Mouse (Mus musculus) right cerebral cortex, adult 2 months (tissue): ENCODE data around the gene Lactb.

Experiments used
- DNase-seq, 2 experiments: peaks; one replicate each; pipeline ENCODE4 v3.0.0; 2021 to 2022; ENCODE audit warnings: low spot score in 2 of 2

Gene Lactb

GRCm38 (mm10) chr9:66975239-66975645, at the start of gene Lactb:
TSS of gene Lactb (minus strand) at chr9:66975484.
- DNase-seq: peak; percentile 94

- DNase-seq: no peak
Measured at GRCm38 (mm10) chr9:67023371-67023770, 48.1 kb upstream of the Lactb start.

- DNase-seq: no peak
Measured at GRCm38 (mm10) chr9:67020063-67020462, 44.8 kb upstream of the Lactb start.

DNA sequence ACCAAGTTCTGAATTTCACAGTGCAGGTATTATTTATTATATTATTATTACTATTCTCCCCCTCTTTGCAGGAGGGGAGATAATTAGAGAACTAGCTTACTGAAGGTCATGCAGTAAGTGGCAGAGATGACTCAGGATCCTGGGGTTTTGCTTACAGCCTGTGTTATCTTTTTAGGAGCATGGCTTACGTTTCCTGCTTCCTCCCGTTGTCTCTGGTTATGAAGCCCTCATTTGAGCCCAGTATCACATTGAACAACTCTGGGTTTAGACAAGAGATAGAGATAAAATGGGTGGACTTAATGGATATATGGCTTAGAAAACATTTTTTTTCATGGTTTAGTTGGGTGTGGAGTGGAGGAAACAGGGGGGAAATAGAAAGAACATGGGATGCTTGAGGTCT, 38.2 kb upstream of the Lactb start:
- DNase-seq: no peak

DNA sequence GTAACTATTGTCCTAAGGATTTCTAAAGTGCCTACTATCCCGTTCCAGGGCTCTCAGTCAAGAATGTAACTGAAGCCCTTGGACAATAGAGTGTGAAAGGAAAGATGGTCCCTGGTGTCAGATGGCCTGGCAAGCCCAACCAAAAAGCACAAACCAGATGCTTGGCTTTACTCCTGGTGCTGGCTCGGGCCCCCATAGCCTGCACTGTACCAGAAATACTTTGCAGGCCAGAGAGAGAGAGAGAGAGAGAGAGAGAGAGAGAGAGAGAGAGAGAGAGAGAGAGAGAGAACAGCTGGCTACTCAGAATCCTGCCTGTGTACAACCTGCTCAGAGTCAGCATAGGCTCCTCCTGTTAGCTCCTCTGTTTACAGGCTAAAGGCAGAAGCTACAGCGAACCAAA, 37.2 kb upstream of the Lactb start:
- DNase-seq: no peak

DNA sequence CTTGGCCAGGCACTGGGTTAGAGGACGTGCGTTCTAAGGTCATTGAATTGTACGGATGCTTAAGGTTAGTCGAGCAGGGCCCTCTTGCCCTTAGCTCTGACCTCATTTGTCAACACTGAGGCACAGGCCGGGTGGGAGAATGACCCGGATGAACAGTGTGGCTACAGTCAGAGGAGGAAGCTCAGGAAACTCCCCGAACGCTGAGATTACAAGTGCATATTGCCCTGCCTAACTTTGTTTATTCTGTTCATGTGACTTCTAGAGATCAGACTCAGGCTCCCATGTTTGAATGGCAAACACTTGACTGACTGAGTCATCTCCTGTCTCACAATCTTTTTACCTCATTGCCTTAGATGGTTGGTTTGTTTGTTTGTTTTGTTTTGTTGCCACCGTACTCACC, 36.2 kb upstream of the Lactb start:
- DNase-seq: no peak

DNA sequence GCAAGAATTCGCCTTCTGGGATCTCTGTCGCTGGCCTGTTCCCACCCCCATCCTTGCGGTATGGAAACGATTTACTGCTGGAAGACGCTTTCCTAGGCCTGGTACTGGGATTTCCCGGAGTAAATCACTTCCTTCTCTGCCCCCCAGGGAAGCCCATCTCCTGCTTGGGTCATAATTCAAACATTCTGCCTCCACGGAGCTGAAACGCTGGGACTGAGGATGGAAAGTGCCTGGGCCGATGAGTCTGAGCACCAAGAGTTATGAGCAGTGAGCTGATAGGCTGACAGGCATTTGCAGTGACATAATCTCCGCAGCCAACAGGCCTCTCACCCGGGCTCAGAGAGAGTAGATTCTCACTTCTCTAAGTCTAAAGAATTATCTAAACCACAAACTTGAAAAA, 33.5 kb upstream of the Lactb start:
- DNase-seq: no peak

GRCm38 (mm10) chr9:67006376-67006775, 31.1 kb upstream of the Lactb start:
- DNase-seq: no peak

DNA sequence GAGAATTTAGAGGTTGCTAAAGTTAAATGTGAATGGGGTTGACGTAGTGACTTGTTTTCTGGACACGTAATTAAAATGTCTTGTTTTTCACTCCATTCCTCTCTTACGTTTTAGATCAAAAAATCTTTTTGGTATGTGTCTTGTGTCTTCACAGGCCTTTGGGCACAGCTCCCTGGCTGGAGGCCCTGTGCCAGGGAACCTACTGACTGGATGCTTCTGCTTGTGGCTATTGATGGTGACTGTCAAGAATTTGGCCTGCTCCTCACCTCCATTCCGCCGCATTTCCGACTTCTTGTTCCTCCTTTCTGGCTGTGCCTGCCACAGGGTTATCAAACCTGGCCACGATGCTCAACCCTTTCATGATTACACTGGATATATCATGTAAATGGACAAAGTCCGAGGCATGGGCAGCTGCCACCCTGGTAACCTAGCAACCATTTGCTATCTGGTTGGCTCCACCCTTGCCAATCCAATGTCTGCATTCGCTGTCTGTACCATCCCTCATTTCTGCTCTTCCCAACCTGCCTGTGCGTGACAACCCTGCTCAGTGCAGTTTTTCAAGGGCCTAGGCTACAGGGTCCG, 30.0 kb upstream of the Lactb start:
- no peak for DNase-seq

DNA sequence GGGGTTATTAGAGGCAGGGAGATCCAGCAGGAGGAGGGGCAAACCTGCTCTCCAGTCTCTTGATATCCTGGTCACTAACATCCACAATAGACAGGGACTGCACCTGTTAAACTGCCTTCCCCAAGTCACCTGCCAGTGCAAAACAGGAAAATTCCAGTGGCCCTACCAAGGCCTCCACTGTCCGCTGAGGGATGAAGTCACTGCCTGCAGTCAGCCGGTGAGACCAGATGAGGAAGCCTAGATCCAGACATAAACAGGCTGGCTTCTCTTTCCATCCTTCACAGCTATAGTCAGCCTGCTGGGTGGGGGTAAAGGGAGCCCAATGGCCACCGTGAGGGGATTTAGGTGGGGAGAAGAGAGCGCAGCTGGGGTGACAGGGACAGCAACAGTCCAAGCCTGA, 28.4 kb upstream of the Lactb start:
- DNase-seq: no peak

DNA sequence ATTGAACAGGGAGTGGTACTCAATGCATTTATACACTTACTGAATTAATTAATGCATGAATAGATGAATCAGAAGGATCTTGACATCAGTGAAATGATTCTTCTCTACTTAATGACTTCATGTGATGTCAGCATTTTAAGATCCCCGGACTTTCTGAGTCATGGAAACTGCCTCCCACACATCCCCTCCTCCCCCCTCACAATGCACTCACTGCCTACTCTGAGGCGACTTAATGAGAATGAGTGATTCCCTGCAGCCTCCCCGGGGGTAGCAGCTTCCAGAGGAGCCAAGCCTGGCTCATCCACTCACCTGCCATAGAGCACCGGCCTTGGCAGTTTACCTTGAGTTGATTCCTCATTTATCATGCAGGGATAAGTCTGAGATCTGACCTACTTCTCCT, 27.9 kb upstream of the Lactb start:
- peak in 1 of 2 experiments; percentile 60 for DNase-seq

DNA sequence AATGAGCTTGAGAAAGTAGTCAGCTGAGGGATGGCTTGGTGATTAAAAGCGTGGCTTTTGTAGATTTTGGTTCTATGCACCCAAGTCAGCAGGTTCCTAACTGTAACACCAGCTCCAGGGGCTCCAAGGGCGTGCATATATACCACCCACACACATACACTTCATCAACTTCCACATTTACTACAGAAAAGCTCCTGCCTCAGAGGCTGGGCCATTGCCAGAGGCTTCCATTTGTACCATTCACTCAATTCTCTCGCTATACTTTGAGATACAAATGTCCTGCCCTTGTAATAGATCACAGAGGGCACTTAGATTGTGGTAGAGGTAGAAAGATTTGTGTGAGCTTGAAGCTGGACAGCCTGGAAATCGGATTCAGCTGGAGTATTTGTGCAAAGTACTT, 26.2 kb upstream of the Lactb start:
- DNase-seq: no peak

GRCm38 (mm10) chr9:67001050-67001449, 25.8 kb upstream of the Lactb start:
- peak; percentile 74 to 75 for DNase-seq

DNA sequence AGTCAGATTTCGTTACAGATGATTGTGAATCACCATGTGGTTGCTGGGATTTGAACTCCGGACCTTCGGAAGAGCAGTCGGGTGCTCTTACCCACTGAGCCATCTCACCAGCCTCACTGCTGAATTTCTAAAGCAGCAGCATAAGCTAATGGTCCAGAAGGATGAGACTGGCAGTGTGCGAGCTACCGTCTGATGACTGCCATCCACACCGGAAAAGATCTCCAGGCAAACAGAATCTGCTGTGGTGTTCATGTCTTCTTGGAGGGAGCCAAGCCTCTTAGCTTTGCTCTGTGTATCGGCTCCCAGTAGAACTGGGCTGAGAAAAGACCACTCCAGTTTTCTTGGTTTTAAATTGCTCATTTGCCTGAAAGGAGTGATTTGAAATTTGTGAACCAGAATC, 24.4 kb upstream of the Lactb start:
- DNase-seq: no peak

GRCm38 (mm10) chr9:66991750-66992410, 16.6 kb upstream of the Lactb start:
- DNase-seq: no peak

DNA sequence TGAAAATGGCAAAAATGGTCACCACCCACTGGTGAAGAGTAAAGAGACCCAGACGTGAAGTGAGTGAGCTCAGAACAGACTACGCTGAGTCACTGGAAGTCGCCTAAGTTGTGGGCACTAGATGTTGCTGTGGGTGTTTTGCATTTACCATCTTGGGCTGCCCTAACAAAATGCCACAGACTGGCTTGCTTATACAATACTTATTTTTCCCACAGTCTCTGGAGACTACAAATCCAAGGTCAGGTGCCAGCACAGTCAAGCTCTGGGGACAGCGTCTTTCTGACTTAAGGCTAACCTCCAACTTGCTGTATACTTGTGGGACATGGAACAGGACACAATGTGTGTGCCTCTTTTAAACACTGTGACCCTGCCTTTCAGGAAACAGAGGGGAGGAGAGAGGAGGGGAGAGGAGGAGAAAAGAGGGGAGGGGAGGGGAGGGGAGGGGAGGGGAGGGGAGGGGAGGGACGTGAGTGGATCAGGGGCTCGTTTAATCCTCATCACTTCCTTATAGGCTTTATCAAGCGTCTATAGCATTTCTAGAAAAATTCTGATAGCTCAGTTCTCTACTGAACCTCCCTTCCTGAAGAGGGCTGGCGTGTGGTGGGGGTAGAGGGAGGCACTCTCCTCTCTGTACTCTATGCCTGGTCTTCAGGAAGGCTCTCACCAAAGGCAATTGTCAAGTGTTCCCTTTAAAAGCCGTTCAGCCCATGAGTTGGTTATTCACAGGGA, 15.9 kb upstream of the Lactb start:
- peak; percentile 44 to 56 for DNase-seq

DNA sequence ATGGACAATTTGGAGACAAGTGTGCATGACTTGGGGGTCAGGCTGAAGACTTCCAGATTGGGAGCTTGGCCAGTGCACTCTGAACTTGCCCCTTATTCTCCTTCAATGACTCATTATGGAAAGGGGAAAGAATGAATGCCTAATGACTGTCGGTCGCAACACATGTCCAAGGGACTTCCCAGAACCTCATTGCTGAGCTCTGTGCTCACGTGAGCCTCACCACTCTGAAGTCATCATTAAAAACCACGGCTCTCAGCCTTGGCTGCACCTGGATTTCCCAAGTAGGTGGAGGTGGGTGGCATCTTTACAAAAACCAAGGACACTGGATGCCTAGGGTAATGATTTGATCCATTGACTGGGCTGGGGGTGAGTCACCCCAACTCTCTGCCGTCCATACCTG, 14.8 kb upstream of the Lactb start:
- DNase-seq: no peak

GRCm38 (mm10) chr9:66989581-66989980, 14.3 kb upstream of the Lactb start:
- no peak for DNase-seq

DNA sequence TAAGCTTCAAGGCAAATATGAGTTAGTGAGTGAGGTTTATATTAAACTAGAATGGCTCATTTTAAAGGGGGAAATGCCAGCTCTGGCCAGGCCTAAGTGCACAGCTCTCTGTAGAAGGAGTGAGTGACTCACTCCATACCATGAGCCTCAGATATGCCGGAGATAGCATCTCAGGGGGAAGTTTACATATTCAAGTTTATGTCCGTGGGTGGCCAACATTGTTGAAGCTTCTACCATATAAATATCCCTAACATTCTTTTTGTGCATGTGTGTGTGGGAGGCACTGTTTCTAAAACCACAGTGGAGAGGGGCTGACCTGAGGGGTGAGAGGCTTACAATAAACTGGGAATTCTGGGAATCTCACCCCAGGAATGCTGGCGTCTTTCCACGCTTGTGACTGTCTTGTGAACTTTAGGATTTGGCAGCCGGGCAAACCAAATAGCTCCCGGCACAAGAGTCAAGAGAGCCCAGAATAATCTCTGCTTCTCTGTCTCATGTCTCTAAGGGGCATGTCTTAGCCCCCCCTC, 13.7 kb upstream of the Lactb start:
- peak; percentile 40 to 57 for DNase-seq

DNA sequence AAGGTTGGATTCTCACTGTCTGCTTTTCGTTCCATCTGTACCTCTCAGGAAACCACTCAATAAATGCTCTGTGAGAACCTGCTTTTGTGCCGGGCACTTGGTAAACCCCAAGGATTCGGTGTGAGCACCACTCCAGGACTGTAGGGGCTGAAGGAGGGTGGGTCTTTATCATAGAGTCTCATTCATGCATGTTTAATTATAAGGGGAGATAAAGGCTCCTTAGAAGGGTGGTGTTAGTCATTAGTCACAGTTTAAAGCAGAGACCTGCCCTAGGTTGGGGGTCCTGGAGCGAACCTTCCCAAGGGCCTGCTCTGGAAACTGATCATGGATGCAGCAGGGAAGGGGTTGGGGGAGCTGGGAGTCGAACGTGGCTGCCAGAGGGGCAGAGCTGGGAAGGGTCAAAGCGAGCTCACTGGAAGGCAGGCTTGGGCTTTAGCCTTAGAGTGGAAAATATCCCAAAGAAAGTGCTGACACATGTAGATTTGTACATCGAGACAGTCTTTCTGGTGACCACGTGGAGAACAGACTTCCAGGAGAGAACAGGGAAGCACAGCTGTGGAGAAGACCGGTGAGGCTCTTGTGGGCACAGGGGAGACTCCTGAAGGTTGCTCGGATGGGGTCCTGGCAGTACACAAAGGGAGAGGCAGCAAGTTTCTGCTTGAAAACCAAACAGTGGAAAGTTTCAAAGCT, 13.1 kb upstream of the Lactb start:
- DNase-seq: no peak

- no peak for DNase-seq
Measured at GRCm38 (mm10) chr9:66985377-66985776, 10.1 kb upstream of the Lactb start.

GRCm38 (mm10) chr9:66982085-66982484, 6.8 kb upstream of the Lactb start:
- DNase-seq: no peak
